Mouse (Mus musculus): Measurements from ENCODE around the gene Setd4. TPM values are rescaled to one million over a fixed set of nuclear protein-coding genes. Genes with fewer than 3 reads are reported as not detected.

The Setd4 gene
- polyA plus RNA-seq, 1 experiment: 4.6 TPM

DNA sequence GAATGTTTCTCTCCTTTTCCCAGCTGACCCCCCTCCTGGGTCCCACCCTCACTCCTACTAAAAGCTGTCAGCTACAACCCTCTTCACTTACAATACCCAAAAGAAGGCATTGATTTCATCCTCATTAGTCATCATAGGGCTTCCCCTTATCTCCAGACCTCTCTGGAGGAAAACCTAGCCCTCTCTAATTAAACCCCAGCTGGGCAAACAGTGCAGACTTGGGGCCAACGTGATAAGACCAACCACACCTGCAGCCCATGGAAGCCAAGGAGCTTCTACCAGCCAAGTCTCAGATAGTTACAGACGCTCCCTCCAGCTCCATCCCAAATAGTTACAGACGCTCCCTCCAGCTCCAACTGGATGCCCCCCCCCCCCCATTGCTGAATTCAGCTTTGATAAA is 64.0 kb downstream of the Setd4 start:
- H3K4me3 ChIP-seq (ENCODE audit: insufficient read depth, low read depth, low read length): no peak overlapping the region
- no peak overlapping the region for H3K27ac ChIP-seq (replicated peaks; ENCODE audit: low read depth, low read length)
- no peaks in the 10 kb centered on the region for H3K4me1 ChIP-seq (ENCODE audit: control insufficient read depth, insufficient read depth, insufficient read length, low read length)

DNA sequence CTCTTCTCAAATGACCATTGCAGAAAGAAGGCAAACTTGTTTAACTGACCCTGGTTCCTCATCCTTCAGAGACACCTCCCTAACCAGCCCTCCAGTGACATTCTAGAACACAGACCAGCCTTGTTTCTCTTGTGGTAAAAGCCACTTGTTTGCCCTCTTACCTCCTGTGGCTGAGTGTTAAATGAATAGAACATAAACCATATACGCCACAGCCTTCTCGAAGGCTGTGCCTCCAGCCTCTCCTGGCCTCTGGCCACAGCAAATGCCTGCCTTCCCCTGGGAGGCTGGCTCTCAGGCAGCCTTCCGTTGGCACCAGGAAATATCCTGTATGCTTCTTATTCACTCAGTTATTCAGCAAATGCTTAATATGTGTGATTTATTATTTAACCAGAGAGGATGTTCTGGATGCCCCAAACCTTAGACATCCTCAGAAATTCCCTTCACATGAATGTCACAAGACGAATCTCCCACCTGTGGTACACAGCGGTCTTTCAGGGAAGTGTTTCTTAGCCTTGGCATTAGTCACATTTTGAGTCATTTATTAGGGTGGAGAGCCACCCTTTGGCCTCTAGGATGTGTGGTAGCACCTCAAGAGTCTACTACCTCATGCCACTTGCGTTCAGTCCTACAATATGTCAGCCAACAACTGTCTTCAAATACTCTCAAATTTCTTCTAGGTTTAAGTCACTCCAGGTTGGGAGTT is 68.6 kb downstream of the Setd4 start:
- H3K27ac ChIP-seq (replicated peaks; ENCODE audit: low read depth, low read length): no peak overlapping the region

More for the DNA sequence above, 68.6 kb downstream of the Setd4 start:
- H3K4me3 ChIP-seq (ENCODE audit: insufficient read depth, low read depth, low read length): no peak overlapping the region
- H3K4me1 ChIP-seq (ENCODE audit: control insufficient read depth, insufficient read depth, insufficient read length, low read length): no peaks in the 10 kb centered on the region

Other genes starting within 250 kb of the Setd4 start
- gene Cbr1, start 1.8 kb upstream of the Setd4 start, polyA plus RNA-seq (2012; ENCODE audit: insufficient read depth, insufficient read length, missing spikeins): 91.1 and 93.4 TPM in 2 replicates
- gene Gm5678, start 24.0 kb upstream of the Setd4 start, polyA plus RNA-seq (2012; ENCODE audit: insufficient read depth, insufficient read length, missing spikeins): not detected in 2 replicates
- 7.2 TPM in 2 replicates for gene Cbr3, start 79.2 kb upstream of the Setd4 start, polyA plus RNA-seq (2012; ENCODE audit: insufficient read depth, insufficient read length, missing spikeins)
- 18.9 and 24.0 TPM in 2 replicates for gene Dop1b, start 107.8 kb upstream of the Setd4 start, polyA plus RNA-seq (2012; ENCODE audit: insufficient read depth, insufficient read length, missing spikeins)
- 9.4 and 9.7 TPM in 2 replicates for gene Morc3, start 228.1 kb upstream of the Setd4 start, polyA plus RNA-seq (2012; ENCODE audit: insufficient read depth, insufficient read length, missing spikeins)